Mouse (Mus musculus) heart, postnatal 25 days (tissue): ENCODE data around the gene Elf5. TPM values are rescaled to one million over a fixed set of nuclear protein-coding genes. Genes with fewer than 3 reads are reported as not detected.

ENCODE experiments used
- DNase-seq: peaks from one replicate; pipeline ENCODE4 v3.0.0; 2022; ENCODE audit warnings: low spot score
- intact Hi-C: fragments of 180-260 bp; cut with DNase I; formaldehyde crosslinking; loops from one replicate; pipeline ENCODE4 v1.15.1; 2025
- total RNA-seq, 2 experiments: library from RNA; stranded (reverse); gene quantifications; 2 replicates each; pipeline ENCODE4 v1.2.3; 2021

Elf5 gene
- total RNA-seq, 2 experiments from 2014 or later, result not detected

DNA sequence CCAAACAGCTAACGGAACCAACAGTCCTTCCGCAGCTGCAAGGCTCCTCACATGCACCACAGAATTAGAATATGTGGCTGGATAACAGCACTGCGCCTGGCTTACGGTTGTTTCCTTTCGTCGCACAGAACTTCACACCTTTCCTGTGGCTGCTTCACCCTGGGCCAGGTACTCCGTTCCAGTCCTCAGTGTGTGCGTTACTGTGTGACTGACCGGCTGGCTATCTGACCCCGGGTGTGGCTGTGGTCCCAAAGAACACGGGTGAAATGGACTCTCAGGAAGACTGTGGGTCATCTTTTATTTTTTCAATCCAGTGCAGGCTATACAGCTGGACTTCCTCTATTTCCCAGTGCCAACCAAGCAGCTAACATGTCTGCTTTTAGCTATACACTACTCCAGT is 53.9 kb downstream of the Elf5 start:
- no peak for DNase-seq
- intact Hi-C loops, result no loop called here

DNA sequence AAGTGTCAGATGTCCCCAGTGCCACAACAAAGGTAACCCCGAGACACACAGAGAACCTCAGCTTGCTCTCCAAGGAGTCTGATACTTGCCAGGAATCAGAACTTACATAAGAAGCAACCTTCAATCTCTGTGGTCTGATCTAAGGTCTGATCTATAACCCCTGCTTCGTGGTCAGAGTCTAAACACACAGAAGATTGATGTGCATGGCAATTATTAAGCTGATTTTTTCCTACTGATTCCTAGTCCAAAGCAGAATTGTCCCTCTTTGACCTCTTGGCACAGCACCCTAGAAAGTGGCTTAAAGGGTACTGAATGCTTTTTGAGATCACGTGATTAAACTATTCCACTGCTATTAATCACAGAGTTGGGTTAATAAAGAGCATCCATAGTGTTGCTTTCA is 54.8 kb downstream of the Elf5 start:
- DNase-seq, result no peak
- intact Hi-C loops, result no loop called here

DNA sequence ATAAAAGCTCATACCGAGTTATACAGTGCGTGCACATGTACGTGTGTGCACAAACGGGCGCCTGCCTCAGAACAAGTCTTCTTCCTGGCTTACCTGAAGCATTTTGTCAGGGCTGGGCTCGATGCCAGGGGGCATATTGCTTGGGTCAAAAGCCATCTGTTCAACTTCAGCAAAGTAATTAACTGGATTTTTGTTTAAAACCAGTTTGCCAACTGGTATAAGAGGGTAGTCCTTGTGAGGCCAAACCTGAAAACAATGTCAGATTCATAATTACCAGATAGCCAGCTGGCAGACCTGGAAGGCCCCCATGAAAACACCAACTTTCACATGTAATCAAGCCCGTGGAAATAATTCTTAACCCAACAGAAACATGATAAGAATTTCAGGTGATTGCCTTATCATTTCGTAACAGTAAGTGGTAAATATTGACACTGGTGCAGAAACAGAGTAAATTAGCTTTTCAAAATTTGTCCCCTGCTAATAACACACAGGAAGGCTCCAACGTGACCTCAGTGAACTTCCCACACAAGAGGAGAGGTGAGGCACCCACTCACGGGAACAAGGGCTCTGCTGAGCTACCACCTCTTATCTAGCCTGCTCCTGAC is 55.6 kb downstream of the Elf5 start:
- DNase-seq, result no peak
- intact Hi-C loops, result no loop called here

DNA sequence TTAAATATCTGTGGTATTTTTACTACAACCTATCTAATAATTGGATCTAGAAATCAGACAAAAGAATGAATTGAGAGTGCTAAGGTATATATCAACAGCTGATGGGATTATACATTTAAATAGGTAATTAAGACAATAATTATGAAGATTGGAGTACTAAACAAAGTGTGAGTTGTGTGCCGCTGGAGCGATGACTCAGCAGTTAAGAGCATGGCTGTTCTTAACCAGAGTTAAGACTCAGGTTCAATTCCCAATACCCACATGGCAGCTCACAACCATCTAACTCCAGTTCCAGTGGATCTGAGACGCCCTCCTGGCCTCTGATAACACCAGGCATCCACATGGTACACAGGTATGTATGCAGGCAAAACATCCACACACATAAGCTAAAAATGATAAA is 61.9 kb downstream of the Elf5 start:
- no peak for DNase-seq
- intact Hi-C loops, result no loop called here

DNA sequence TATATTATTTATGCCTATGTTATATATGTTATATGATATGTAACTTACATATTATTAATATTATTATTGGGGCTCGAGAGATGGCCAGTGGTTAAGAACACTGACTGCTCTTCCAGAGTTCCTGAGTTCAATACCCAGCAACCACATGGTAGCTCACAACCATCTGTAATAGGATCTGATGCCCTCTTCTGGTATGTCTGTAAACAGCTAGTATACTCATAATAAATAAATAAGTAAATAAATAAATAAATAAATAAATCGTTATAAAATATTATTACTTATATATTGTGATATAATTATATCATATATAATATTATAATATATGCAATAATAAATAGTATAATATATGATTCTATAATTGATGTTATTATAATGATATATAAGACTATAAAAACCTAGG is 64.7 kb downstream of the Elf5 start:
- intact Hi-C loops, result no loop called here

DNA sequence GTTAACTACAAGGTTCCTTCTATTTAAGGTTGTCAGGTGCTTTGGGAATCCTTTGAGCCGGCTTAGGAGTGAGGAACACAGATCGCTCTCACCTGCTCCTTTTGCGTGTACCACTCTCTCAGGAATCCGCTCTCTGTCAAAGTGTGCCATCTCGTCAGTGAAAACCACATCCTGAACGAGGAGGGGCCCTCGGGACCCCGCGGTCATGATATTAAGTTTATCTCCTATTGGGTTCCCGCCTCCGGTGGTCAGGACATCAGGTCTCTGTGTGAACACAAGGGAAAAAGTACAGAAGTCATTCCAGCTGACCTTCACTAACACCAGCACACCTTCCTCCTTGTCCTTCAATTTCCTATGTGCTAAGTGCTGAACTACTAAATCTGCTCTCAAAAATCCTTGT is 65.2 kb downstream of the Elf5 start:
- intact Hi-C loops, result no loop called here
- no peak for DNase-seq

More for the DNA sequence above, 64.7 kb downstream of the Elf5 start:
- DNase-seq, result no peak

DNA sequence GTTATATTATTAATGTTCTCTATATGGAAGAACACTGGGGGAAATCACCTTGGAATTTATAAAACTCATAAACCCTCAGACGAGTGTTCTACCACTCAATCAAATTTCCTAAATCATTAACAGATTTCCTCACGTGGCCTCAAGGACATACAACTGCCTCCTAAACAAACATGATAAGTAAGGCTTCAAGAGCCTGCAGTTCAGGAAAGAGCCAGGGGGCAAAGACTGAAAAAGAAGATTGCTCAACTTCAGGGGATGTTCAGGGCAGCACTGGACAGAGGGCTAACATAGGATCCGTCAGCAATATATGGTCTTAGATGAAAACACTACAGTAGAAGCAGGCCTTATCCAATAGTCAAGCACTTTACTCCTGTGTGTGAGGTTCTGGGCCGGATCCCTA is 66.0 kb downstream of the Elf5 start:
- intact Hi-C loops, result no loop called here
- DNase-seq, result no peak

DNA sequence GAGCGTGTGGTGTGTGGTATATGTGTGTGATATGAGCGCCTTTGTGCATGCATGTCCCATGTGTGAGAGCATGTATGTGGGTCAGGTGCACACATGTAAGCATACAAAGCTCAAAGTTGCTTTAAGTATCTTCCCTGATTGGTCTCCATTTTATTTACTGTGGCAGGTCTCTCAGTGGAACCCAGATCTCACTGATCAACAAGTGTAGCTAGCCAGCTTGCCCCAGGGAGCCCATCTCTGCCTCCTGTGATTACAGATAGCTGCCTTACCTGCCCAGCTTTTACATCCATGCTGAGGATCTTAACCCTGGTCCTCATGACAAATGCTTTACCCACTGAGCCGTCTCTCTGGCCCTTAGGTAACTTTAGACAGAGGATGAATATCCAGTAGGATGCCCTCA is 66.8 kb downstream of the Elf5 start:
- intact Hi-C loops, result no loop called here
- no peak for DNase-seq

DNA sequence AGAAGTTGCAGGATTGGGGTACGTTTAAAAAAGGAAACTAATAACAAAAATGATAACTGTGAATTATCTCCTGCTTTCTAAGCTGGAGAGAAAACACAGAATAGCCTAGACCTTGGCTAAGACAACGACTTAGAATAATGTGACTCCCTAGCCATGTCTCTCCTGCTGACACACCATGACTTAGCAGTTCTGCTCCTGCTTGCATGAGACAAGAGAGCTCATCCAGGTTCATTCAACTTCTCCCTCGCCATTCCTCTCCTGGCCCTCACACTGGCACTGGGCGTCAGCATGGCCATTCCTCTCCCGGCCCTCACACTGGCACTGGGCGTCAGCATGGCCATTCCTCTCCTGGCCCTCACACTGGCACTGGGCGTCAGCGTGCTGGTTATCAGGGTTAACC is 68.8 kb downstream of the Elf5 start:
- no peak for DNase-seq

DNA sequence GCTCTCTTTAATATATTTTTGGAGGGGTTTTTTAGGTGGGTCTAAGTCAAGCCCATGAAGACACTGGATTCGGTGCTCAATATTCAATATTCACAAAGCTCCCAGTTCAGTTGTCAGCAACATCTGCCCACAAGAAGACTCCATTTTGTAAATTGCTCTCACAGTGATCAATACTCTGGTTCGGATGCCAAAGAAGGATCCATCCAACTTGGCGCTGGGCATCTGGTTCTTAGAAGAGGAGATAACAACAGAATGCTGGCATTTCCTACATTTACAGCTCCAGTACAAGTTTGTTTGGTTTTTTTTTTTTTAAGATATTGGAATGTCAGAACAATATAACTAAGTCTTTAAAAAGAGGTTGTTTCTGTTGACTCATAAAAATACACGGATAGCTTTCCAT is 69.4 kb downstream of the Elf5 start:
- intact Hi-C loops, result loop anchor here (5.0 kb wide), 1 partner anchor 311 kb away; no protein-coding TSS in a partner anchor
- DNase-seq, result no peak

More for the DNA sequence above, 68.8 kb downstream of the Elf5 start:
- intact Hi-C loops, result loop anchor here (5.0 kb wide), 1 partner anchor 312 kb away; no protein-coding TSS in a partner anchor

DNA sequence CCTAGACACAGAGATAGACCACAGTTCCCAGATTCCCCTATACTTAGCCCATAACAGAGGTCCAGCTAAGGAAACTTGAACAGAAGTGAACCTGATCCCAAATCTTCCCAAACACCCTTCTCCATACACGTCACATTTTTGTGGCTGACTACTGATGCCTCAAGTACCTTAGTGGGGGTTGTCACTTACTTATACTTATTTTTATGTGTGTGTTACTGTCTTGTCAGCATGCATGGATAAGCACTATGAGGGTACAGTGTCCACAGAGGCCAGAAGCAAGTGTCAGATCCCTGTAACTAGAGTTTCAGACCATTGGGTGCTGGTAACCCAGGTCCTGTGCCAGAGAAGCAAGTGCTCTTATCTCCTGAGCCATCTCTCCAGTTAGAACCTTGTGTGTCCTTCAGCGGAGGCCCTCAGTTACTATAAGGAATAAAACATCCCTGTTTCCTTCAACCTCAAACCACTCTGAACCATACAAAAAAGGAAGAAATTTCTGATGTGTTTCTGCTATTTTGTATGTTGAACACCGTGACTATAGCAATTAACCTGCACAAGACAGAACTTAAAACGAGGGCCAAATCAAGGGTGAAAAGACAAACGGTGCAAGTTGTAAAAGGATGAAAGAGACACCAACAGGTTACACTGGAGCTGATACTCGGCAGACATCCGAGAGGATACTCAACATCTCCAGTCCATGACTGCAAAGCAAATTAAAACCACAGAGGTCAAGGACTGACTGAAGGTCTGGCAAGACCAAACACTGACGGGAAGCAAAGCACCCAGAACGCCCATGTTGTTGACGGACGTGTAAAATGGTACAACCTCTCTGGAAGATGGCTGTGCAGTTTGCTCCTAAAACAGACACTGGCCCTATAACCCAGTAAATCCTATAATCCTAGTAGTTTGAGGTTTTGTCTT is 70.1 kb downstream of the Elf5 start:
- no peak for DNase-seq
- intact Hi-C loops, result loop anchor here (5.0 kb wide), 1 partner anchor 311 kb away; no protein-coding TSS in a partner anchor

DNA sequence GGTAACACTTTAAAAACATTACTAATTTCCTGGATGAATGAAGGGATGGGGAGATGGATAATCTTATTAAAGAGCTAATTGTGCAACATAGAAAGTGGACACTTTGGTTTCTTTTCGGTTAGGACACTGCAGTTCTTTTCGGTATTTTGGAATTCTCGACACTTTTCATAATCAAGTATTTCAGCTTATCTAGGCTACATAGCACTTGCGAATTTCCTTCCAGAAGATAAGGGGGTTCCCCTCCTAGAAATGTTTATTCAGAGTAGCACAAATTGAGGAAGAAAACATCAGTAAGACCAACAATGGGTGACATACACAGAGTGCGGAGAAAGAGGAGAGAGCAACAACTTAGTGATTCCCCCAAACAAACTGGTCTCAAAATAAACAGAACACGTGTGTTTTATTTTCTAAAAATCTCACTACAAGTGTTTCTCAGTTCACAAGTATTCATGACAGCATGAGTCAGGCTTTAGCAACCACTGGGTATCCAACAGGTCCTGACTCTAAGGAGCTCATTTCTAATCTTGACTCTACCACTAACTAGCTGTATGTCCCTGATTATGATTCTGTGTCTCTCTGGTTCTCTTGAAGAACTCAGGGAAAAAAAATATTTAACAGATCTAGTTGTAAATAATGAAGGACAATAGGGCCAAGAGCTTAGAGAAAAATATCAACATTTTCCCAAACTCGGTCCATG is 71.9 kb downstream of the Elf5 start:
- DNase-seq, result no peak
- intact Hi-C loops, result loop anchor here (5.0 kb wide), 1 partner anchor 309 kb away; no protein-coding TSS in a partner anchor

DNA sequence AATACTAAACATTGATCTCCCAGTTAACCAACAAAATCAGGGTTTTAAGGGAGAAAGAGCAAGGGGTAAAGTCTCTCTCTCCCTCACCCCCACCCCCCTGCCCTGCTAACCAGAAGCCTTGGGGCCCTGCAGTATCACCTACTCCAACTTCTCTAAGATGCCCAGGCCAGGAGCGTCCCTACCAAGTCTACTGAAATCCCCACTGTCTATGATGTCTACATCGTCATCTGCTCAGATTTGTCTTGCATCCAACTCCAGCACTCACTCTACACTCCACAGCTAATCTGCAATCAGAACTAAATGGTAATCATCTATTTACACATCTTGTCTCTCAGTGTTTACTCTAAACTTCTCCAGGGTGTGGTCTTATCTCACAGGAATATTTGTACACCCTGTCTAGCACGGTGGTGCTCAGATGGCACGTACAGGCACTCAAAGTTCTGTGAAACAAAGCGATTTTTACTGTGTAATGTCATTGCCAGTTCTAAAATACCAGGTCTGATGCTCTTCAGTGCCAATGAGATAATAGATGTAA is 72.6 kb downstream of the Elf5 start:
- intact Hi-C loops, result loop anchor here (5.0 kb wide), 1 partner anchor 308 kb away; no protein-coding TSS in a partner anchor
- DNase-seq, result no peak

DNA sequence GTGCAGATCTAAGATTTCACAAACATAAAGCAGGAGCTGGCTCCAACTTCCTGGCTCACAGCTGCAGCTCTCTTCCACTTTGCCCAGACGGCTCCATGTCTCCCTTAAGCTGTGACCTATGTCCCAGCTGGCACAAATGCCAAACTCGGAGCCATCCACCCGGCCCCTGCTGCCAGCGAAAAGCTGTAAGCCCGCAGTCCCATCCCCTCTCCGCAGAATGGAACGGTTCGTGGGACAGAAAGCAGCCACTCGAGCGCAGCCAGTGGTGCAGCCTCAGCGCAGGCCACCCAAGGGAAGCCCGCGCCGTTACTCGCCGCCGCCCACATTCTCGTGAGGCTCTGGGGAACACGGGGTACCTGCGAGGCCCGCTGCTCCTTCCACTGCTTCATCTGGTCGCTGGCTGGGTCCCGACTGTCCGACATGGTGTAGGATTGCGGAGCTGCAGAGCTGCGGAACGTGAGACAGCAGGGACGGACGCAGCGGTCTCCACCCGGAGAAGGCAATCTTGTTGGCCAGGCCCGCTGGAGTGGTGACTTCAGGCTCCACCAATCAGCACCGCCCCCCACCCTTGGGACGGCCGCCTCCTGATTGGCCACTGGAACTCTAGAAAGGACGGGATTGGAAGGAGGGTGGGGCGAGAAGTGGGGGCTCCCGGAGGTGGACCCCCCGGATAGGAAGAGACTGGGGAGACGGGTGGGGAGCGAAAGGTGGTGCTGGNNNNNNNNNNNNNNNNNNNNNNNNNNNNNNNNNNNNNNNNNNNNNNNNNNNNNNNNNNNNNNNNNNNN is 73.3 kb downstream of the Elf5 start, which contains the start of gene Cat:
Gene Cat, minus strand, starts transcription at position 544 of the 785 bp plus-strand sequence.
- DNase-seq, result peak; percentile 97
- intact Hi-C loops, result loop anchor here (5.0 kb wide), 1 partner anchor 307 kb away; no protein-coding TSS in a partner anchor

DNA sequence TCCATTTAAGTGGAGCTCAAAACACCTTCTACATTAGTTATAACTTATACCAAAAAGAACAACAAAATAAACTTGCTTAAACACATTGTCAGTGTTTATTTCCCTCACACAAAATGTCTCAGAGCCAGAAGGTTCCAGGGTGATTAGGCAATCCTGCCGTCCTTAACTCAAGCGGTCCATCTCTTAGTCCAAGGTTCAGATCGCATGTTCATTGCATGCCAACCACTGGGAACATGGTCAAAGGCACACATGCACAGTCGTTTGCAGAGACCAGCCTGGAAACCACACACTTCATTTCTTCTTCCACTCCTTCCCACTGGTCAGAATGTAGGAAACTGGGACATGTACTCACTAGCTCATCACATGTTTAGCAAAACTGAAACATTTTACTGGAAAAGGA is 81.0 kb downstream of the Elf5 start:
- intact Hi-C loops, result no loop called here
- no peak for DNase-seq

DNA sequence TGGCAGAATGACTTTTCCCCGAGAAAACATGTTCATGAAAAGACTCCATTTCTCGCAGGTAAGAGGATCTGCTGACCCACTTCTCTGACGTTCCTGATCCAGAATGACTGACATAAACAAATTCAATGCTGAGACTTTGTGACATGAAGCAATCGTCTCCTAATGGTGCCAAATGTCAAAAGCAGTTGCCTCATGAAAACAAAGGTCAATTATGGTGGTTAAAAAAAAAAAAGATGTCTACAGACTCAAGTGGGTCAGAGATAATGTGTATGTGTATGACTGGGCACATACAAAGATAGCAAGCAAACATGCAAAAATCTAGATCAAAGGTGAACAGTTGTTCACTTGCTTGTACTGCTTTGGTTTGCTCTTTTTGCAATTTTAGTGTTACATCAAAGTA is 82.3 kb downstream of the Elf5 start:
- intact Hi-C loops, result no loop called here
- no peak for DNase-seq

DNA sequence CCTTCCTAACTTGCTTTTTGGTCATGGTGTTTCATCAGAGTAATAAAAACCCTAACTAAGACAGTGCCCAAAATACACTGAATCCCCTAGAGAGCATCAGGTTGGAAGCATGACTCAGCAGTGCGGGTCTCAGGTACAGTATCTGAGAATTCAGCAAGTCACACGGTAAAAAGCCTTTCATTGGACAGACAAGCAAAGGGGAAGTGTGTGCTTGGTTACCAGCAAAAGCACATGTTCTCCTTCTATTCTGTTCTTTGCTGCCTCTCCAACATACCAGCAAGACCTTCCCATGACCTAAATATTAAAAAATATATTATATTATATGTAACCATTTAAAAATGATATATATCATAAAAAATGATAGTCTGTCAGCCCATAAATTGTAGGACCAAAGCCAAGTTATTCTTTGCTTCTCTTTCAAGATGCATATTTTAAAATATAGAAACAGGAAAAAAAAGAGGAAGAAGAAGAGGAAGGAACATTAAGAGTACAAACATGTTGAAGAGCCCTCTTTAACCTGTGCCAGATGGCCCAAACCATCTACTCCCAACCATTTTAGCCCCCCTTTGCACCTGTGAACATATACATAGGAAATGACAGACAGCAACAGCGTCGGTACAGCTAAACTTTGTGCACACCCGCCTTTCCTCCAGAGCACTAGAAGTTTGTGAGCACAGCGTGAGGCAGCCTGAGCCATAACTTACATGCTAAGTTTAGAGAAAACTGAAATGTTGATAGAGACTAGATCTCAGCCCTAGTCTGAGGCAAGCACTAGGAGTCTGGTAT is 84.3 kb downstream of the Elf5 start:
- no peak for DNase-seq
- intact Hi-C loops, result no loop called here
